Mouse (Mus musculus) bone marrow macrophage, adult 2 months (primary cell): ENCODE data around the gene Cd33.

Experiments
- CTCF ChIP-seq: IDR thresholded peaks from 2 replicates; pipeline ENCODE4 v1.5.1; 2012; ENCODE audit warnings: low read depth, mild to moderate bottlenecking, low read length, moderate library complexity
- POLR2A ChIP-seq: IDR thresholded peaks from 2 replicates; pipeline ENCODE4 v1.6.1; 2012; ENCODE audit warnings: mild to moderate bottlenecking, low read depth, low read length, borderline replicate concordance

DNA sequence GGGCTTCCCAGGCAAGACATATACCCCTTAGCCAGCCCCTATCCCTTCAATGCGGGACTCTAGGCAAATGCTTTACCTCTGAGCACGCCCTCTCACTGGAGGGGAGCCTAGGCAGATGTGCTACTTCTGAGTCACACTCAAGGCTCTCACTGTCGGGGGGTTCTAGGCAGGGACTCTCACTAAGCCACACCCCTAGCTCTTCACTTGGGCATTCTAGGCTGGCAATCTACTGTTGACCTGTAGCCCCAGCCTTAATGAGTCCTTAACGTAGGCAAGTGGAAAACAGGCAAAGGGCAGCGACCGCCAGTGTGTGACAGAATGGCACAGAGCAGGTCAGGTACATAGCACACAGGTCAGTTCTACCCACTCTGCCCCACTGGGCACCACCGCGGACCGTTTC is 53.4 kb downstream of the Cd33 start:
- TF ChIP-seq POLR2A (no peak), CTCF (no peak)
